Mouse (Mus musculus) cerebellum, adult 2 months (tissue): ENCODE data around the gene Atg7.

Experiments
- CTCF ChIP-seq: fragments of 200-500 bp; IDR thresholded peaks from 2 replicates; pipeline ENCODE4 v1.5.1; 2011; ENCODE audit warnings: low read depth, mild to moderate bottlenecking, control low read depth, low read length, moderate library complexity, borderline replicate concordance; ENCODE audit not compliant: insufficient read depth
- POLR2A ChIP-seq: fragments of 200-500 bp; IDR thresholded peaks from 2 replicates; pipeline ENCODE4 v1.6.1; 2011; ENCODE audit warnings: low read length, control low read depth, borderline replicate concordance; ENCODE audit not compliant: insufficient read depth

- no peak for TF ChIP-seq CTCF
- no peak for TF ChIP-seq POLR2A
These were observed 164.6 kb downstream of the Atg7 start for GRCm38 (mm10) chr6:114807474-114807873.
